Mouse (Mus musculus) granulocyte monocyte progenitor cell, adult 5-6 weeks (primary cell): Measurements from ENCODE around the gene Bpgm. TPM values are rescaled to one million over a fixed set of nuclear protein-coding genes. Genes with fewer than 3 reads are reported as not detected.

Experiments used
- ATAC-seq: replicated peaks from 2 replicates; pipeline ENCODE4 v1.8.0; 2016; ENCODE audit warnings: mild to moderate bottlenecking, moderate TSS enrichment, inconsistent platforms; ENCODE audit not compliant: poor library complexity, severe bottlenecking
- total RNA-seq, 2 experiments: library from RNA; stranded (forward) in 1 of 2; stranded (reverse) in 1 of 2; fragments of 200-712, 200-1000 nt in 1 of 2; fragments of >200 nt in 1 of 2; fragmentation: Nextera tagmentation in 1 of 2; gene quantifications; 2 replicates each; pipeline ENCODE4 v1.2.3; 2014 to 2017

Gene Bpgm
- total RNA-seq, 2 experiments from 2014 or later, result 8.7 to 11.5 TPM

DNA sequence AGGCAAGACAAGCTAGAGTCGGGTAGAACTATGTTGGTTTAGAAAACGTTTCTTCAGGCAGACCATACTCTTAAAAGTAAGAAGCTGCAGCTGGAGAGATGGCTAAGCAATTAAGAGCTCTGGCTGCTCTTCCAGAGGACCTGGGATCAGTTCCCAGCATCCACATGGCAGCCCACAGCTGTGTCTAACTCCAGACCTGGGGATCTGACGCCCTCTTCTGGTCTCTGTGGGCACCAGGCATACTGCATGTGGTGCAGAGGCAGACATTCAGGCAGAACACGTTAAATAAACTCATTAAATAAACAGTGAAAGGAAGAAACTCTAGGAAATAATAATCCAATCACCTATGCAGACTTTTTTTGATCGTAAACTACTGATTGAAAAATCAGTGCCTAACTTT lies 7.4 kb downstream of the Bpgm start:
- no peak for ATAC-seq

DNA sequence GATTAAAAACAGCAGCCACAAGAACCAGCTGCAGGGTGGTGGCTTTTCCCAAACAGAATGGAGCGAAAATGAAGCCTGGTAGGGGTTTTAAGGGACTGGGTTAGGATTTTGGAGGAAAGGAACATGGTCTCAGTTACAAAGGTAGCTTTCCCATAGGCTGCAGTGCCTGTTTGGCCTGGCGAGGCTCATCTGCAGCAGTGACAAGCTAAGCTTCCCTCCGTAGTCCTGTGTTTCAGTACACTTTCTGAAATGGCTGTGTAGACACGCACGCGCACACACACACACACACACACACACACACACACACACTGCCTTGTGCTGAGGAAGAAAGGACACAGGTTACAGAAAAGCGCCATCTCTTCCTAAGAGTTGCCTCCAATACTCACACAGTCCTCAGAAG lies 7.8 kb downstream of the Bpgm start:
- ATAC-seq, result no peak

DNA sequence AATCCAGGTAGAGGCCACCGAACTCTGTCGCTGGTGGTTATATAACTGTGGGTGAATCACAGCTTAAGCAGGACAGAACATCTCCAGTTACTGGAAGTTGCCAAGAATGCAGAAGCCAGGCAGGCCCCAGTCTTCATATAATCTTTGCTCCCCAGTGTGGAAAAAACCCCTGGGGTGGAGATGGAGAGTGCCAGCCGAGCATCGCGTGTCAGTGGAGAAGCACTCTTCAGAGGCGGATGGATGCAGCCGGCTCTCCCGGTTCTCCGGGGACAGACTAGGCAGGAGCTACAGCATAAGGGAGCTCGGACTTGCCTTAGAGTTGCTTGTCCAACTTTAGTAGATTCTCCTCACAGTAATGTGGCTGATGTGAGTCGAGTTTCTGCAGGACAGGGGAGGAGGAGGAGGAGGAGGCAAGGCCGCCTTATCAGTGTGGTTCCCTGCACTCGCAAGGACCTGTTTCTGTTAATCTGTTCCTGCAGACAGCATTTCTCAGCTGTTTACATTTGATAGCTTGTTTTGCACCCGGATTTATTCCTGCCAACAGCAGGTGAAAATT lies 10.1 kb downstream of the Bpgm start:
- no peak for ATAC-seq

DNA sequence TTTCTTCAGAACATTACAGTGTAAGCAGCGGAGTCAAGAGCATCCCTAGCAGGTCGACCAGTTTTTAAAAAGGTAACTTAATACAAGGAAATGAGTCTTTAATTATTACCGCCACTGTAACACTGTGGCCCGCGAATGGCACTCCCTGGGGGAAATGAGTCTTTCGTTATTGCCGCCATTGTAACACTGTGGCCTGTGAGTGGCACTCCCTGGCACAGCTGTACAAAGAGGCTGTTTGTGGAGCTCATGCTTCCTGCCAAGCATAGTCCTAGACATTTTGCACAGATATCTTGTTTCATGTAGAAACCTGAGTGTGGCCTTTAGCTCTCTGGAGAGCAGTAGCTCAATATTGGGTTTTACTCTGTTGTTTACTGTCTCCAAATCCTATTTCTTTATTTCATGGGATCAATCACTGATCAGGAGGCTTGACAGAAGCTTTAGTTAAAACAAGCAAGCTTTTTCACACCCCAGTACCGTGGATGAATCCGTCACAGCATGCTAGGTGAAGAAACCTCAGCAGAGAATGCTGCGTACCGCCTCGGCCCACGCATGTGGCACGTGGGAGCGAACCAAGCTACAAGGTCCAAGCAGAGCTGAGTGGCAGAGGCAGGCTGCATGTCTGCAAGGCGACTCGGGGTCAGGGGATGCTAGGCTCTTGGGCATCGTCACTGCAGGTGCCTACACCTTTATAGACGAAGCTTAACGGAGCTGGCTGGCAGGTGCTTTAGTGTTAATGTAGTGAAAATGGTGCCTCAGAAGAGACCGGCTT lies 17.5 kb downstream of the Bpgm start:
- ATAC-seq, result no peak

DNA sequence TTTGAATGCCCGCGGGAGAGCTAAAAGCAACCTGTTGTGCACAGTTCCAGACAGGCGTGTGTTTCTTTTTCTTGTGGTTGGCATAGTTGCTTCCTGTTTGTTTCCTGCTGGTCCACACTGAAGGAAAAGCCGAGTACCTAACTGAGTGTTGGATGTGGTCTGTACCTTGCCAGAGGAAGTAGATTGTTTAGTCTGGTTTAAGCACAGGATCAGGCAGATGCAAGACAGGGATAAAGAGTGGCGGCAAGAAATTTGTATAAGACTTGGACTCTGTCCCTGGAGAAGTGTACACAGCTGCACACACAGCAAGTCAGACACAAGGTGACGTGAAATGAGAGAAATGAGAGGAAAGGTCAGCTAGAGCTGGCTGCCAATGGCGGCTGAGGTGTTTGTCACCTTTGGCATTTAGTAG lies 19.1 kb downstream of the Bpgm start:
- no peak for ATAC-seq

DNA sequence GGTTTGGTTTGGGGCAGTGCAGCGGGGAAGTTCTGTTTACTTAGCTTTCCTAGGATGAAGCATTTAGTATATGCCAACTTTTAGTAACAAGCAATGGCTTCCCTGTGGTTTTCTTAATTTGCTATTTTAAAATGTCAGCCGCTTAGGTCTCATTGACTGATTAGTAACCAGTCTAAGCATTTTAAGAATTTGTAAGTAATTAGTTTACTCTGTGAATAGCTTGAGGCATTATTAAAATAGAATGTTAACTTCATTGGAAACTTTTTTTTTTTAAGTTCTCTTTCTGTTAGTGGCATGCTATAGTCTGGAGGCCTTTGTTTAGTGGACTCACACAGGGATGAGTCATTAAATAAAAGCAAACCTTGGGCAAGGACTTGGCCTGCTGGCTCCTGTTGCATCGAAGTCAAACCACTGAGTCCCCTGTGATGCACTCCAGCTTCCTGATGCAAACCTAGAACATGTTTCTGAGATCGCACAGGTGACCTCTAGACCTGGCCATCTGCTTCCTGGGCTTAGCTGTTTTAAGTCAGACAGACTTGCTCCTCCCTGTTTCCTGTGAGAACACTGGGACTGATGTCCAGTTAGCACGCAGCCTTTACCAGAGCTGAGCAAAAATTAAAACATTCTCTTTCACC lies 22.1 kb downstream of the Bpgm start:
- no peak for ATAC-seq

DNA sequence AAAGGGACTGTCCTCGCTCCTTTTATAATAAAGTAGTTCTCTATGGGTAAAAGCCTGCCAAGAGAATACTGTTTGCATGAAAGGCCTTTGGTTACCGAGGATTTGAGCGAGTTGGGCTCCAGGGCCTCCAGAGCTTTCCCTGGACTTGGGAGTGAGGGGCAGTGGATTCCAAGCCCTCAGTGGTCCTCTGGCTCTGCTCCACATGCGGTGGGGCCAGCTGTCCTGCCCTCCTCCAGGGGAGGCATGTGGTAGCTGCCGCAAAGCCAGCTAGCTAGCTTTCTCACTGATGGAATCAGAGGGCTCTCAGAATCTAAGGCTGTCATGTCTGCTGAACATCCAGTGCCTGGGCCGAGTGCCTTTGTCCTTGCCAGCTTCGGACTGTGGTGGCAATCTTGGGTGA lies 26.3 kb downstream of the Bpgm start:
- ATAC-seq, result no peak

DNA sequence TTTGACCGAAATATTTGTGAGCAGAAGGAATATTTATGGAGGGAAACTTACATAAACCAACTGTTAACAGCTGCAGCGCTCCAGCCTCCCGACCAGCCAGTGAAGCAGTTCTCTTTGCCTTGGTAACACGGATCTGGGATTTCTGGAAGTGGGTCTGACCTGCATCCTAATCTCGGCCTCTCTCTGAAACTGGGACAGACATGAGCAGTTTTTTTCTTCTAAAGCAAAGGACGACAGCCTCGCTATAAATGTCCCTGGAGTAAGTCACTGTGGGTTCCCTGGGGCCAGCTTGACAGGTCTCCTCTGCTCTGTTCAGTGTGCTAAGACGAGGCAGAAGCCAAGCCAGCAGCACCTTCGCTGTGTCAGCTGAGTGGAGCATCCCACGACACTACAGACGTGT lies 29.9 kb downstream of the Bpgm start:
- no peak for ATAC-seq

DNA sequence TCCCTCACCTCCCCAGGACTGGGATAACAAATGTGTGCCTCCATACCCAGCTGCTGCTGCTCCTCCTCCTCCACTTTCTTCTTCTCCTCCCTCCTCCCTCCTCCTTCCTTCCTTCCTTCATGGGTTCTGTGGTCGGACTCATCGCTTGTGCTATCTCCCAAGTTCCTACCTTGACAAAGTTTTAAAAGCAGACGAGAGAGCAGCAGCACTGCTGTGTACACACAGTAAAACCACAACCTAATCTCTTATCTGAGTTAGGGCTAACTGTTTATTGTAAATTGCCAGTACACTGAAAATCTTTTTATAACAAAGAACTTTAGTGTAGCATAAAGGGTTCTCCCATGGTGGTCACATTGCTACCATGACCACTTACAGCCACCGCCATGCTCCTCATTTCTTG lies 31.6 kb downstream of the Bpgm start:
- no peak for ATAC-seq

DNA sequence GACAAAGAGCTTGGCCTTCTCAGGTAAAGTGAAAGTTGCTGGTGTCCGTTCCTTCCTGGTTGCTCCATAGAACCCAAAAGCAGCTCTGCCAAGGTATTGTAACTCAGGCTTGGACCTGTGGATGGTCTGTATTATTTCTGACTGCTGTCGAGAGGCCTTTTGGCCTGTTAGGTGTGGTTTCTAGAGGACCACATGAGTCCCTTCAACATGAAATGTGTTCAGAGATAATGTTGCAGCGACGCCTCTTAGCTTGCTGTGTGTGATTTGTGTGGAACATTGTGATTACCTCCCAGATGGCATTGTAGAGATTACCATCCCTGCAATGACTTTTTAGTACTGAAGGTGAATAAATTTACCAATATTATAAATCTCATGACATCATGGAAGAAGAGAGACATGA lies 32.0 kb downstream of the Bpgm start:
- no peak for ATAC-seq

DNA sequence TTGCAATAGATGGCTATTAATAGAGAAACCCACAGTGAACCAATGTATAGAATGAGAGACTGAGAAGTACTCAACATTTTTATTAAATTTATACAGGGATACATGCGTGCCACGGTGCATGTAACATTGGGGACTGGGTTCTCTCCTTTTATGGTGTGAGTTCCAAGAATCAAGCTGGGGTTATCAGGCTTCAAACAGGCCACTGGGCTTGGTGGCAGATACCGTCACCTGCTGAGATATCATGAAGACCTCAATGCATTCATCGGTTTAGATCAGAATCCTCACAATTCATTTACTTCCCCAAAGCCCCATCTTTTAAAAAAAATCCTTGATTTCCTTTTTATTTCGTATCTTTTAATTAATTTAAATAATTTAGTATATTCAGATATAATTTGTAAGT lies 34.3 kb downstream of the Bpgm start:
- ATAC-seq, result no peak

DNA sequence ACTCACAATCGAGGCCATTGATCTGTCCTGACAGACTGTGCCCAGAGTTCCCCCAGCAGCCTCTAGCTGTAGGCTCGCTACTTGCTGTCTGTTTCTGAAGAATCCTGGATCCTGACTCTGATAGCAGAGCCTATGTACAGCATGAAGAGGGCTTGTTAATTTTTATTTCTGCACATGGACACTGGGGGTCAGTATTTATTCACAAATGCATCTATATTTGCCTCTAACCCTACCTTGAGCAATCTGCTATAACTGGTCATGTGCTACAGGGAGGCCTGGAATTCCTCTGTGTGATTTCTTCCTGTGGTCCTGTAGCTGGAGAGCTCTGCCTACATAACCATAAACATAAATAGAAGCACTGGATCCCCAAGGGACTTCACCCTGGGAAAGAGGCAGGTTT lies 35.4 kb downstream of the Bpgm start:
- ATAC-seq, result peak; percentile 83

DNA sequence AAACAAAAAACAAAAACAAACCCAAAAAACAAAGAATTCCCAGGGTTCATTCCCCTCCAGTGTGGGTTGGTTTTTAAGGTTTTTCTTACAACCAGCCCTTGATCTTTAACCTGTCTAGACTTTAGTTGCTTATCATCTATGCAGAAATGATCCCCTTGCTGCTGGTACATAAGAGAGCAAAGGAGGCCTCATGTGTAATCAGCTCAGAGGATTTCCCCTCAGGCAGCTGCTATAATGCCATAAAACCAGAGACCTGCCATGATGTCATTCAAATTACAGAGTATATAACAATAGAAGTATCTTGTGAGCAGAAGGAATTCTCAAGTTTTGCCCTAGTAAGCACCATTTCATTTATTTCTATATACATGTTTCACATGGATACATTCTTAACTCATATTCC lies 36.7 kb downstream of the Bpgm start:
- ATAC-seq, result no peak

DNA sequence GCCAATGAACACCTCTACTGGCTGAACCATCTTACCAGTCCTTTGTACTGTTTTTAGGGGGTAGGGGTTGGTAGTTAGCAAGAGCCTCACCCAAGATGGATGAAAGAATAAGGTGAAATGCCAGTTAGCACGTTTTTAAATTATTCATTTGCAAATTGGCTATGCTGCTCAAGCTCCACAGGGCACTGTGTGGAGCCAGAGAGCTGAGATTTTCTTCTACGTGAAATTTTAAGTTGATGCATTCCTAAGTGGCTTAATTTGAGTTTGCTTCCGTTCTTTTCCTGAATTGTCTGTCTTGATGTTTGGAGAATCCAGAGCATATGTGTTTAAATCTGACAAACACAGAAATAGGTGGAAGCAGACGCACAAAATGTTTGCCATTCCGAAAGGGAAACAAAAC lies 38.6 kb downstream of the Bpgm start:
- ATAC-seq, result no peak

DNA sequence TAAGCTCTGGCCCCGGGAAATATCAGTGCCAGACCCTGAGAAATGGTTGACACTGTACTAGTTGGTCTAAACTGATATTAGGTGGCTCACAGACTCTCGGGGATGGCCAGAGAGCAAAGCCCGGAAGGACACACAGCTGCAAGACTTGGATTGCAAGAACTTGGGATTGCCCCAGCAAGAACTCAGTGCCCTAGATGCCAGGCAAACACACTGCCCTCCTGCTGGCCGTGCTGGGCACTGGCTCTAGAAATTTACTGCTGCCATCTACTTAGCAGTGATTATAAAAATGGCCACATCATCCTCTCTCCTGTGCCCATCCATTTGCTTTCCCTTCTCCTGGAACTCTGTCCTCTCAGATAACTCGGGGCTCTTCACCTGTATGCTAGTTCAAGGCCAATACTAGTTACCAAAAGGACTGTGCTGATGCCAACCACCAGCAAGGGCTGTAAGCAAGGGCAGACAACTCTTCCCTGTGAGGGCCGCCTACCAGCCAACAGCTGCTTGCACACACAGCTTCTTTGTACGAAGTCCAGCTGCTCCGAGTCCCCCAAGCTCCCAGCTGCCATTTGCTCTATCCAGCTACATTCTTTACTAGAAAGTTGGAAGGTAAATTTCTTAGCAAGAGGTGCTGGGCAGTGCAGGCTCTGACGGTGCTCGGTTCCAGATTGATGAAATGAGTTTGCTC lies 39.2 kb downstream of the Bpgm start:
- ATAC-seq, result no peak

DNA sequence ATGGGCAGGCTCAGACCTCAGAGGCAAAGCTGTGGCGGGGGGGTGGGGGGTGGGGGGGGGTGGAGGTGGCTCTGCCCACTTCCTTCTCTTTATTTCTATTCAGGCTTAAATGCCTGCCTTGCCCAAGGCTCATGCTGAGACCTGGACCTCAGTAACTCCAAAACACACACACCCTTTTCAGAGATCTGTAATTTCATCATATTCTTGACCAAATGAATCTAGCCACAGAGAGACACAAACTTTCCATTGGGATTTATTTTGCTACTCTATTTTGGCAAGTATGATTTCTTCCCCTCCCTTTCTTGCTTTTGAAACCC lies 39.7 kb downstream of the Bpgm start:
- peak; percentile 27; the same call in 1 of the 2 replicates for ATAC-seq

DNA sequence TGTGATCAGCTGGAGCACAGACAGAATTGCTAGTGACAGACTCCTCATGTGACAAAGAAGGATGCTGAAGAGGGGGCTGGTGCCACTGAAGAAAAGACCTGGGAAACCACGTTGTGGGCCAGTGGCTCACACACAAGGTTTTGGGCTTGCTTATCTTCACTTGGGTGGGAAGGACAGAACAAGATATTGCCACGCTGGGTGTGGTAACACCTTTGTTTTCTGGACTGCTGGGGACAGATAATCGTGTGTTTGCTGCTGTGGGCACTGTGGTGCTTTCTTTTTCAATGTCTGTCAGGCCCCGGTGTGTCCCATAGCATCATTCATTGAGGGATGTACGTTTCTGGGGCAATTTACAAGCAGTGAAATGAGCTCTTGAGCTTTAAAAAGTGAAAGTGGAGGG lies 41.7 kb downstream of the Bpgm start:
- ATAC-seq, result no peak; the same call in 1 of the 2 replicates

DNA sequence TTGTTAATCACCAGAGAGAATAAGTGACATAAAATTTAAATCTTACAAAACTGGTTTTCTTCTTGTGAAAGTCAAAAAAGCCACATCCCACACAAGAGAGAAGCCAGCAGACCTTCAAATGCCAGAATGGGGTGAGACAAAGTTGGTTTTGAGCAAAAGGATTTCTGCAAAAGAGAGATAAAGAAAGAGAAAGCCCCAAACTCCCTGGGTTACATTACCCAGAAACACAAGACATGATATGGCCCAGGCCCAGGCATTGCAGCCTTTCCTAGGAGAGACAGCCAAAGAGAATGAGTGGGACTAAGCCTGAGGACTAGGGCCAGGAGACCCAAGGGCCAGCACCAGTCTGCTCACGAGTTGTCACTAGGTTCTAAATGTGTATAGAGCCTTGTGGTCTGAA lies 43.1 kb downstream of the Bpgm start:
- ATAC-seq, result no peak

DNA sequence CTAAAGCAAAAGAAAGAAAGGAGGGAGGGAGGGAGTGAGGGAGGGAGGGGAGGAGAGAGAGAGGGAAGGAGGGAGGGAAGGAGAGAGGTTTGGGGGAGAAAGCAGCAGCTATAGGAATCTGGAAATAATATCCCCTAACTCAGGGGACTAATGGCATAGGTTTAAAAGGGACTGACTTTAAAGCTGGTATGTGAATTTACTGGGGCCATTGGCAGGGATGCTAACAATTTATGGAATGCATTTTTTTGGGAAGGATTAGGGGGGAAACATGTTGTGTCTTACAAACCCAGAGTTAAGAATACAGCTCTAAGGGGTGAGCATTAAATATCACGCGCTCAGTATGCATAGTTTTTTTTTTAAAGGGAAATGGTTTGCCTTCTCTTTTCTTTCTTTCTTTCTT lies 44.5 kb downstream of the Bpgm start:
- no peak for ATAC-seq

DNA sequence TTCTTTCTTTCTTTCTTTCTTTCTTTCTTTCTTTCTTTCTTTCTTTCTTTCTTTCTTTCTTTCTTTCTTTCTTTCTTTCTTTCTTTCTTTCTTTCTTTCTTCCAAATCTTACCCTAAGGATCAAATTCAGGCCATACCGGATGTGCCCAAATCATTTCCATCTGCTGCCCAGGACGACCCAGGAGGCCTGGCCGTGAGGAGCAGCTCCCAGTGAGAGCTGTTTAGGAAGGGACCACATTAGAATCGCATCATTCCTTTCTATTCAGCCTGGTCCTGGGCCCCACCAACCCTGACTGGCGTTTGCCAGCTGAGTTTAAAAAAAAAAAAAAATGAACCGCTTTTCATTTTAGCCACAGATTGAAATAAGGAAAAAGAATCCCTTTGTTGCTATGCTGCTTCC lies 44.9 kb downstream of the Bpgm start:
- no peak for ATAC-seq

DNA sequence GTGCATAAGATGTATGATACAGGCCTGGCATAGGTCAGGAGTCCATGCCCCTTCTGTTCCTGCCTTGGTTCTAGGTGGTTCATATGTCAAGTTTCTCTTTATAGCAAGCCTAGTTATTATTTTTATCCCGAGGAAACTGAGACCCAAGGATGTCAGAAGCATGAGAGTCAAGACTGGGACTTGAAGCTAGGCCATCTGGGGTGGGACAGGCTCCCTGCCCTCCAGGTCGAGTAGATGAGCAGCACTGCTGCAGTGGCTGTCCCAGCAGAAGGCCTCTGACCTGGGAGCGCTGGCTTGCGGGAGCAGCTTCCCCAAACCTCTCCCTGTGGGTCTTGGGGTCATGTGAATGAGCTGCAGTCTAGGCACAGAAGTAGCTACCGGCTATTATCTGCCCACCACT lies 47.5 kb downstream of the Bpgm start:
- ATAC-seq, result no peak

DNA sequence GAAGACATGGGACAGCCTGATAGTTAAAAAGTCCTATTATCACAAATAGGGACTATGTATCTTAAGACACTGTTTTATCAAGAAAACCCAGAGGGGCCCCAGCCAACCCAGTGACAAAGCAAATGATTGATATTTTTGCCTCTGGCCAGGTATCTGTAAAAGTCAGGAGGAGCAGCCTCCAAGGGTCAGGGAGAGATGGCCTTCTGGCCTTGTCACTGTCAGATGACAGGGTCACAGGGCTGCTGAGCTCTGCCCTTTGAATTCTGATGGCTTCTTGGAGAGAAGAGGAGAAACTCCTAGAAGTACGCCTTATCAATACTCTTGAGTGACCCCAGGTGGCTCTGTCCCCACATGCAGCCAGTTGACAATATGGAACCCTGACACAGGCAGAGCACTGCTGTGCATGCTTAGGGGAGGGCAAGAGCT lies 49.5 kb downstream of the Bpgm start:
- no peak for ATAC-seq
